Mouse (Mus musculus): ENCODE results near the gene Tsc22d4.

Tsc22d4 gene

GRCm38 (mm10) chr5:137788171-137788570, 42.6 kb downstream of the Tsc22d4 start:
- DNase-seq (ENCODE audit: low spot score in 2 of 2): no peak

GRCm38 (mm10) chr5:137788946-137789531, 43.5 kb downstream of the Tsc22d4 start:
- DNase-seq (ENCODE audit: low spot score in 2 of 2): no peak

GRCm38 (mm10) chr5:137791553-137791952, 46.0 kb downstream of the Tsc22d4 start:
- DNase-seq (ENCODE audit: low spot score in 2 of 2): no peak

- DNase-seq (ENCODE audit: low spot score in 2 of 2): no peak
Observed at GRCm38 (mm10) chr5:137796606-137797005, 51.1 kb downstream of the Tsc22d4 start.

GRCm38 (mm10) chr5:137800917-137801316, 55.4 kb downstream of the Tsc22d4 start:
- no peak for DNase-seq (ENCODE audit: low spot score in 2 of 2)

GRCm38 (mm10) chr5:137806158-137806557, 60.6 kb downstream of the Tsc22d4 start:
- no peak for DNase-seq (ENCODE audit: low spot score in 2 of 2)

GRCm38 (mm10) chr5:137808316-137808715, 62.8 kb downstream of the Tsc22d4 start:
- DNase-seq (ENCODE audit: low spot score in 2 of 2): no peak

- DNase-seq (ENCODE audit: low spot score in 2 of 2): no peak
Observed at GRCm38 (mm10) chr5:137817466-137818222, 72.1 kb downstream of the Tsc22d4 start.
